Mouse (Mus musculus): ENCODE results near the gene Ccdc149.

GRCm38 (mm10) chr5:52339134-52339533 lies 132.2 kb downstream of the Ccdc149 start:
- TF ChIP-seq CTCF (IDR thresholded peaks at IDR 0.05) (no peak), POLR2A (IDR thresholded peaks at IDR 0.05; ENCODE audit: insufficient read depth, low read depth, low read length) (no peak)

All from heart, adult 2 months (tissue).